Mouse (Mus musculus) heart, adult 2 months (tissue): ENCODE results near the gene Rgl3. TPM values are rescaled to one million over a fixed set of nuclear protein-coding genes. Genes with fewer than 3 reads are reported as not detected.

Source experiments
- DNase-seq, 2 experiments: peaks; one replicate each; pipeline ENCODE4 v3.0.0; 2021
- H3K27ac ChIP-seq: fragments of 200-600 bp; 2 replicates; pipeline ENCODE4 v1.8.1; 2022
- H3K27me3 ChIP-seq: fragments of 200-500 bp; 2 replicates; pipeline ENCODE4 v1.6.1; 2012; ENCODE audit warnings: mild to moderate bottlenecking, low read length, inconsistent platforms, mixed read lengths; ENCODE audit not compliant: control insufficient read depth, insufficient read depth
- H3K36me3 ChIP-seq: fragments of 200-500 bp; 2 replicates; pipeline ENCODE4 v1.6.1; 2012; ENCODE audit warnings: low read length, inconsistent platforms; ENCODE audit not compliant: control insufficient read depth, insufficient read depth
- H3K4me1 ChIP-seq: fragments of 200-500 bp; 2 replicates; pipeline ENCODE4 v1.6.1; 2011; ENCODE audit warnings: low read length; ENCODE audit not compliant: control insufficient read depth, insufficient read depth
- H3K4me3 ChIP-seq: fragments of 200-600 bp; 2 replicates; pipeline ENCODE4 v1.8.1; 2022
- H3K79me2 ChIP-seq: fragments of 200-500 bp; replicated peaks from 2 replicates; pipeline ENCODE4 v1.6.1; 2012; ENCODE audit warnings: mild to moderate bottlenecking, inconsistent platforms, low read length, moderate library complexity, mixed read lengths; ENCODE audit not compliant: control insufficient read depth, insufficient read depth
- H3K9ac ChIP-seq: fragments of 200-500 bp; 2 replicates; pipeline ENCODE4 v1.6.1; 2012; ENCODE audit warnings: low read depth, mild to moderate bottlenecking, control low read depth, inconsistent platforms, low read length, mixed read lengths
- CTCF ChIP-seq: fragments of 200-600 bp; IDR thresholded peaks from 2 replicates; pipeline ENCODE4 v1.8.1; 2022; ENCODE audit warnings: antibody characterized with exemption, mild to moderate bottlenecking, moderate library complexity
- EP300 ChIP-seq: fragments of 200-500 bp; IDR thresholded peaks from 2 replicates; pipeline ENCODE4 v1.6.1; 2011; ENCODE audit warnings: low read depth, low read length, control low read depth; ENCODE audit not compliant: insufficient read depth
- POLR2A ChIP-seq: fragments of 200-500 bp; IDR thresholded peaks from 2 replicates; pipeline ENCODE4 v1.6.1; 2011; ENCODE audit warnings: mild to moderate bottlenecking, low read depth, low read length, control low read depth; ENCODE audit not compliant: insufficient read depth
- WGBS: fragments of 180-500 bp; shearing (Covaris S2); methylation state at CpG from one replicate; pipeline ENCODE4 v1.1.7; 2018; 5-methylcytosine and 5-hydroxymethylcytosine counted together
- intact Hi-C: fragments of 180-260 bp; cut with DNase I; formaldehyde crosslinking; loops from one replicate; pipeline ENCODE4 v1.15.1; 2025
- polyA plus RNA-seq: library from polyadenylated mRNA; depleted of rRNA; stranded (reverse); fragments of >200 nt; gene quantifications from 2 replicates; pipeline ENCODE4 v1.2.3, GENCODE M21; 2012
- total RNA-seq, 2 experiments: library from RNA; stranded (reverse); gene quantifications; 2 replicates each; pipeline ENCODE4 v1.2.3; 2021

The Rgl3 gene
- total and polyA plus RNA-seq, 3 experiments: 4.2 to 13.9 (median 4.8) TPM

DNA sequence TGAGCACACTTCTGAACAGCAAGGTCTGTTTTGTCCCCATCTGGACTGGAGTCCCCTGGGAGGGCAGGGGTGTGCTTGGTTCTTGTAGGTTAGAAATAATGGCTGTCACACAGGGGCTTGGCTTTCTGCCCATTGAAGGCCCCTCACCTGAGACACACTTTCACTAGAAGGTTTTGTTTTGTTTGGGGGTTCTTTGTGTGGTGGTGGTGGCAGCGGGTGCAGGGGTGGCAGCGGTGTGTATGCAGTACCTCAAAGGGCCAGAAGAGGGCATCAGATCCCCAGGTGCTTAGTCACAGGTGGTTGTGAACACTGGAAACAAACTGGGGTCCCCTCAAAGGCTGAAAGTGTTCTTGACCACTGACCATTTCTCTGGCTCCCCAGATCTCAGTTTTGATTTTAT is 11.3 kb downstream of the Rgl3 start:
- Histone ChIP-seq H3K27me3 (no peaks in the 10 kb centered on the region), H3K79me2 (no peaks in the 10 kb centered on the region), H3K27ac (no peak overlapping the region), H3K4me1 (no peaks in the 10 kb centered on the region), H3K36me3 (no peaks in the 10 kb centered on the region), H3K9ac (no peak overlapping the region), H3K4me3 (no peak overlapping the region)
- DNase-seq: peak in 1 of 2 experiments; percentile 68
- intact Hi-C loops: loop anchor here (2.0 kb wide), 1 partner anchor 165 kb away; no protein-coding TSS in a partner anchor
- TF ChIP-seq POLR2A (no peak), CTCF (peak; percentile 81)
- 43% methylated on average over 2 of the region's 2 CpGs for WGBS

DNA sequence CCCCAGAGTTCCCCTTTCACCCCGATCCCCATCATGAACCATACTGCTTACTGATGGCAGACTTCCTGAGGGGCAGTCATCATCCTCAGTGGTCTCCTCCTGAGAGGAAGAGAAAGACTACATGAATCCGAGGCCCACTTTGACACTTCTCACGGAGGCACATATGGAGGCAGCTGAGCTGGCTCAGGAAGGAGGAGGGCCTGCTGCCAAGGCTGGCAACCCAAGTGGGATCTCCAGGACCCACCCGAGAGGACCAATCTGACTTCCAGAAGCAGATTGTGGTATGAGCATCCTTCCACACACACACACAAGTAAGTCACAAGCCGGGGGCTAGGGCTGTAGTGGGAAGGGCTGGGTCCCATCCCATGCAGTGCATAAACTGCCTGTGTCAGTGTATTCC is 11.9 kb downstream of the Rgl3 start:
- DNase-seq: no peak
- no peak overlapping the region for H3K9ac ChIP-seq
- H3K36me3 ChIP-seq: no peaks in the 10 kb centered on the region
- TF ChIP-seq CTCF (no peak), POLR2A (no peak), EP300 (no peak)
- no peaks in the 10 kb centered on the region for H3K4me1 ChIP-seq
- no peaks in the 10 kb centered on the region for H3K27me3 ChIP-seq
- no peak overlapping the region for H3K4me3 ChIP-seq
- intact Hi-C loops: no loop called here
- 72% methylated on average over 5 of the region's 5 CpGs for WGBS
- no peaks in the 10 kb centered on the region for H3K79me2 ChIP-seq
- H3K27ac ChIP-seq: no peak overlapping the region

DNA sequence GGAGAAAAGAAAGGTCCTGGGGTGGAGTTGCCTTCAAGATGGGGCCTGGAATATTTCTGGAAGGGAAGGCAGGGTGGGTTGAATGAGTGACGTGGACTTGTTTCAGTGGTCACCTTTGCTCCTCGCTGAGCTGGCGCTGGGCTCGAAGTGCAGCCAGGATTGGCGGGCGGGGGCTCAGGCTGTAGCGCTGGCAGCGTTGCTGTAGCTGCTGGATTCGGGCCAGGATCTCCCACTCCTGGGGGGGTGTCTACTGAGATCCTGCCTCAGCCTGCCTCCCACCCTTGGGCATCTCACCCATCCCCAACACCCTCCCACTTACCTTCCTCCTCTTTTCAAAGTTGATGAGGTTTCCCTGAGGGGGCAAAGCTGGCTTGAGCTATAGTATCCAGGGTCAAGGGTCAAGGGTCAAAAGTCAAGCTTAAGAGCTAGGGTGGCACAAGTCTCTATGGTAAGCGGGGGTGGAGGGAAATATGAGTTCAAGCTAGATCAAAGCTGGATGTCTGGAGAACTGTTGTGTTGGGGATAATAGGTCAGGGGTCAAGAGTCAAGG is 12.5 kb downstream of the Rgl3 start:
- no peaks in the 10 kb centered on the region for H3K27me3 ChIP-seq
- H3K36me3 ChIP-seq: no peaks in the 10 kb centered on the region
- no peak overlapping the region for H3K27ac ChIP-seq
- no peak for DNase-seq
- intact Hi-C loops: no loop called here
- 80% methylated on average over 10 of the region's 10 CpGs for WGBS
- no peak overlapping the region for H3K9ac ChIP-seq
- no peaks in the 10 kb centered on the region for H3K4me1 ChIP-seq
- H3K79me2 ChIP-seq: no peaks in the 10 kb centered on the region
- TF ChIP-seq EP300: no peak
- H3K4me3 ChIP-seq: no peak overlapping the region

DNA sequence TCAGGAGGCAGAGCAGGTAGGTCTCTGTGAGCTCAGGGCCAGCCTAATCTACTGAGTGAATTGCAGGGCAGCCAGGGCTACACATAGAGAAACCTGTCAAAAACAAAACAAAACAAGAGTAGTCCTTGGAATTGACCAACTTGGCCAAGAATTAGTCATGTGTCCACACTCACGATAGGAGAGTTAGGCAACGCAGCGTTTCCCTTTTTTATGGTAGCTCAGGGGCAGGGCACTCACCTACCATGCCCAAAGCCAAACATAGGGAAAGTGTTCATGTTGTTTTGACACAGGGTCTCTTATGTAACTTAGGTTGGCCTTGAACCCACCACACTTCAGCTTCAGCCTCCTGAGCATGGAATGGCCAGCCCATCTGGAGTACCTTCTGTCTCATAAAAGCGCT is 19.9 kb downstream of the Rgl3 start:
- H3K9ac ChIP-seq: no peak overlapping the region
- no peaks in the 10 kb centered on the region for H3K79me2 ChIP-seq
- H3K36me3 ChIP-seq: no peaks in the 10 kb centered on the region
- no peak for DNase-seq
- WGBS: 87% methylated on average over 4 of the region's 4 CpGs
- TF ChIP-seq CTCF (no peak), POLR2A (no peak), EP300 (no peak)
- H3K27me3 ChIP-seq: no peaks in the 10 kb centered on the region
- no peaks in the 10 kb centered on the region for H3K4me1 ChIP-seq
- H3K27ac ChIP-seq: no peak overlapping the region
- intact Hi-C loops: no loop called here
- no peak overlapping the region for H3K4me3 ChIP-seq

DNA sequence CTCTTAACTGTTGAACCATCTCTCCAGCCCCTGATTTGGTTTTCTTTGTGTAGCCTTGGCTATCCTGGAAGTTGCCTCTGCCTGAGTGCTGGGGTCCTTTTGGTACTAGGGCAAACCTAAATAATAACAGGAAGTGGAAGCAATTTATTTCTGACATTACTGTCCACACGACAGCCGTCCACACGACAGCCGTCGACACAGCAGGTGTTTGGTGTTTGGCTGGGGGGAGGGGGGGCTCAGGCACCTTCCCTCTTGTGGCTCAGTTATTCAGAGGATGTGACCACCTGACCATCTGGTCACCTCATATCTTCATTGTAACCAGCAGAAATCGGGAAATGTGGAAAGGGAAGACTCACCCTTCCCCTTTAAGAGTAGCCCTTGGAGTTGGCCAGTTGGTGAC is 20.4 kb downstream of the Rgl3 start:
- TF ChIP-seq CTCF: no peak
- no peak for TF ChIP-seq POLR2A
- no peak for TF ChIP-seq EP300
- 33% methylated on average over 6 of the region's 6 CpGs for WGBS

DNA sequence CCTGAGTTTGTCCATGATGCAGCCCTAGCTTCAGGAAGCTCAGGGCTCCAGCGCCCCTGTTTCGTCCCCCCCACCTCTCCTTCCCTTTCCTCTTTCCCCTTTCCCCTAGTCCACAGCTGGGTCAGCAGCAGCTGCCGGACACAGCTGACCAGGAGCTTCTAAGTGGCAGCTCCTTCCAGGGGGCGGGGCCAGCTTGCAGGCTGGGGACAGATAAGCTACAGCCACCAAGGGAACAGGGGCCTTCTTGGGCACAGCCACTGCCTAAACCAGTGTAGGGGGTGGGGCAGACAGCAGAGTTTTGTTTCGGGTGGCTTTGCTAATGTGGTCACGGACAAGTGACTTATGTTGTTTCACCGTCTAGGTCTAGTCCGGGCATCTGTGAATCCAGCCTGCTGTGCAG is 25.8 kb downstream of the Rgl3 start, which contains the start of gene Epor:
TSS of gene Epor (minus strand) at position 90 of the 400 bp plus-strand sequence.
- intact Hi-C loops: no loop called here
- no peaks in the 10 kb centered on the region; the same call in 1 of the 2 replicates for H3K4me1 ChIP-seq
- DNase-seq: peak; percentile 74 to 79
- 10% methylated on average over 8 of the region's 8 CpGs for WGBS
- H3K9ac ChIP-seq: peak within 1 kb of the TSS; percentile 50
- no peaks in the 10 kb centered on the region for H3K36me3 ChIP-seq
- H3K4me3 ChIP-seq: peak within 1 kb of the TSS; percentile 55
- TF ChIP-seq POLR2A: no peak
- no peak for TF ChIP-seq CTCF
- no peak for TF ChIP-seq EP300
- no peaks in the 10 kb centered on the region for H3K79me2 ChIP-seq
- H3K27me3 ChIP-seq: no peaks in the 10 kb centered on the region
- peak within 1 kb of the TSS; percentile 53 for H3K27ac ChIP-seq

More for the DNA sequence above, 20.4 kb downstream of the Rgl3 start:
- Histone ChIP-seq H3K36me3 (no peaks in the 10 kb centered on the region), H3K9ac (no peak overlapping the region), H3K4me1 (no peaks in the 10 kb centered on the region), H3K79me2 (no peaks in the 10 kb centered on the region), H3K27me3 (no peaks in the 10 kb centered on the region), H3K4me3 (no peak overlapping the region), H3K27ac (no peak overlapping the region)
- no peak for DNase-seq
- intact Hi-C loops: no loop called here
